Mouse (Mus musculus) intestine, postnatal 0 days (tissue): Measurements from ENCODE around the gene Apol9b. TPM values are rescaled to one million over a fixed set of nuclear protein-coding genes. Genes with fewer than 3 reads are reported as not detected.

Experiments used
- ATAC-seq: fragments of 200-750 bp; cut with Nextera tagmentation; 2 replicates; pipeline ENCODE4 v1.8.0; 2017; ENCODE audit warnings: mild to moderate bottlenecking, moderate TSS enrichment, moderate library complexity
- H3K27ac ChIP-seq: fragments of 300-500 bp; sonication (generic); 2 replicates; pipeline ENCODE4 v1.5.1; 2014; ENCODE audit warnings: mild to moderate bottlenecking, low read depth, low read length, moderate library complexity
- H3K27me3 ChIP-seq: fragments of 300-500 bp; sonication (generic); replicated peaks from 2 replicates; pipeline ENCODE4 v1.6.1; 2014; ENCODE audit warnings: low read length, mixed read lengths; ENCODE audit not compliant: control insufficient read depth, insufficient read depth
- H3K36me3 ChIP-seq: fragments of 300-500 bp; sonication (generic); 2 replicates; pipeline ENCODE4 v1.6.1; 2014; ENCODE audit warnings: mild to moderate bottlenecking, moderate library complexity; ENCODE audit not compliant: control insufficient read depth, insufficient read depth
- H3K4me1 ChIP-seq: fragments of 300-500 bp; sonication (generic); replicated peaks from 2 replicates; pipeline ENCODE4 v1.6.1; 2014; ENCODE audit warnings: antibody characterized with exemption, low read length, mixed read lengths; ENCODE audit not compliant: control insufficient read depth, insufficient read depth
- H3K4me2 ChIP-seq: fragments of 300-500 bp; sonication (generic); replicated peaks from 2 replicates; pipeline ENCODE4 v1.6.1; 2014; ENCODE audit warnings: low read depth, mild to moderate bottlenecking, moderate library complexity
- H3K4me3 ChIP-seq: fragments of 300-500 bp; sonication (generic); 2 replicates; pipeline ENCODE4 v1.5.1; 2014; ENCODE audit warnings: low read depth, low read length
- H3K9ac ChIP-seq: fragments of 300-500 bp; sonication (generic); 2 replicates; pipeline ENCODE4 v1.6.1; 2014; ENCODE audit warnings: mild to moderate bottlenecking, low read depth, low read length
- H3K9me3 ChIP-seq: fragments of 300-500 bp; sonication (generic); 2 replicates; pipeline ENCODE4 v1.6.1; 2016; ENCODE audit warnings: mixed run types; ENCODE audit not compliant: control insufficient read depth
- CTCF ChIP-seq: sonication (generic); IDR thresholded peaks from 2 replicates; pipeline ENCODE4 v1.5.1; 2016; ENCODE audit warnings: low read depth, mild to moderate bottlenecking, control low read depth, antibody characterized with exemption, moderate library complexity
- WGBS: fragments of 180-500 bp; shearing (Covaris S2); extraction: QIAGEN DNeasy Blood & Tissue Kit; methylation state at CpG from one replicate; pipeline ENCODE4 v1.1.7; 2014; 5-methylcytosine and 5-hydroxymethylcytosine counted together
- polyA plus RNA-seq: library from polyadenylated mRNA; unstranded; fragments of >200 nt; fragmentation: Nextera tagmentation; extraction: Ambion mirVana; gene quantifications from 2 replicates; pipeline ENCODE4 v1.2.1, GENCODE M21; 2015

Apol9b gene
- polyA plus RNA-seq, 1 experiment from 2014 or later = 4.1 TPM

DNA sequence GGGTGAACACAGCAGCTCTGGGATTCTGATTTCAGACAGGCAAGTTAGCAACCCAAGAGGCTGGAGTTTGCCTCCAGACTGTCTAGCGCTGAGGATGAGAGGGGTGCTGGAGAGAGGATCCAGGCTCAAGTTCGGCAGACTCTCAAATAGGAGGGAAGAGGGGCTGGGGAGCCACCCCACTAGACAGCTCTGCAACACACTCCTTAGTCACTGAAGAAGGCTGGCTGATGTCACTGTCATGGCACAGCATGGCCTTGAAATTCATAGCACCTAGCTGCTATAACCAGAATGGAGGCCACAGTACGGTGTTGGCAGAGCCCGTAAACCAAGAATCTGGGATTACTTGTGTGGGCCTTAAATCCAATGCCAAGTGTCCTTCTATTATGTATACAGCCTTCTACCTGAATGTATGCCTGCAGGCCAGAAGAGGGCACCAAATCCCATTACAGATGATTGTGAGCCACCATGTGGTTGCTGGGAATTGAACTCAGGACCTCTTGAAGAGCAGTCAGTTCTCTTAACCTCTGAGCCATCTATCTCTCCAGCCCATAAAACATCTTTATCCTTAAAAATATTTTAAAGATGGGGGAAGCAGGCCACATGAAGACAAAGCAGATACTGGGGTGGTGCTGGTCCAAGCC lies 28.9 kb downstream of the Apol9b start:
- Histone ChIP-seq H3K27ac (no peak overlapping the region), H3K27me3 (0 out of 2 replicates have a peak, but pooled peaks cover 11% of the 10 kb centered on the region), H3K36me3 (peaks cover 27% of the 10 kb centered on the region), H3K9me3 (no peaks in the 10 kb centered on the region), H3K4me2 (no peak overlapping the region), H3K4me1 (no peaks in the 10 kb centered on the region), H3K4me3 (no peak overlapping the region), H3K9ac (no peak overlapping the region)
- TF ChIP-seq CTCF = peak; percentile 58
- ATAC-seq = no peak
- 75% methylated on average over 4 of the region's 4 CpGs for WGBS

- H3K36me3 ChIP-seq = peaks cover 51% of the 10 kb centered on the region
- H3K9me3 ChIP-seq = no peaks in the 10 kb centered on the region
- H3K9ac ChIP-seq = no peak overlapping the region
- H3K4me1 ChIP-seq = no peaks in the 10 kb centered on the region
- H3K4me2 ChIP-seq = no peak overlapping the region
- WGBS = 93% methylated on average over 16 of the region's 16 CpGs
- H3K27ac ChIP-seq = no peak overlapping the region
- H3K27me3 ChIP-seq = 0 out of 2 replicates have a peak, but pooled peaks cover 5% of the 10 kb centered on the region
- TF ChIP-seq CTCF = no peak
- no peak for ATAC-seq
- no peak overlapping the region for H3K4me3 ChIP-seq
Observed at GRCm38 (mm10) chr15:77760037-77760436, 31.2 kb downstream of the Apol9b start.

DNA sequence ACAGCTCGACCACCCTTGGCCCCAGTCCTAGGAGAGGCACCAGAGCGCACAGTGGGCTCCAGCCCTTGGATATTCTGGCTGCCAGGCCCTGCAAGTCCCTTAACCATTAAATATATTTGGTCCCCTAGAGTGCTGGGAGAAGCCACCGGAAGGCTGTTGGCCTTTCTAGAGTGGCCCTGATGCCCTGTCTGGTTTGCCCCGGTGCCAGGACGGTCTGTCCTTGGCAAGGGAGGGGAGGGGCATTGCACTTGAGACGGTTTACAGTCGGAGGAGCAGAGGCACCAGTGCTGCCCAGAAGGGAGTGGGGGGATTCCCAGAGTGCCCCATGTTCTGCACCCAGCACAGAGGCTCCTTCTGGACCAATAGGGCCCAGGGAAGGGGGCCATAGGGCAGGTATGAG lies 32.2 kb downstream of the Apol9b start:
- 93% methylated on average over 7 of the region's 7 CpGs for WGBS
- Histone ChIP-seq H3K36me3 (peaks cover 61% of the 10 kb centered on the region), H3K9me3 (no peaks in the 10 kb centered on the region), H3K4me1 (no peaks in the 10 kb centered on the region), H3K27ac (no peak overlapping the region), H3K4me2 (no peak overlapping the region), H3K9ac (no peak overlapping the region), H3K27me3 (0 out of 2 replicates have a peak, but pooled peaks cover 2% of the 10 kb centered on the region), H3K4me3 (no peak overlapping the region)
- no peak for TF ChIP-seq CTCF
- no peak for ATAC-seq

DNA sequence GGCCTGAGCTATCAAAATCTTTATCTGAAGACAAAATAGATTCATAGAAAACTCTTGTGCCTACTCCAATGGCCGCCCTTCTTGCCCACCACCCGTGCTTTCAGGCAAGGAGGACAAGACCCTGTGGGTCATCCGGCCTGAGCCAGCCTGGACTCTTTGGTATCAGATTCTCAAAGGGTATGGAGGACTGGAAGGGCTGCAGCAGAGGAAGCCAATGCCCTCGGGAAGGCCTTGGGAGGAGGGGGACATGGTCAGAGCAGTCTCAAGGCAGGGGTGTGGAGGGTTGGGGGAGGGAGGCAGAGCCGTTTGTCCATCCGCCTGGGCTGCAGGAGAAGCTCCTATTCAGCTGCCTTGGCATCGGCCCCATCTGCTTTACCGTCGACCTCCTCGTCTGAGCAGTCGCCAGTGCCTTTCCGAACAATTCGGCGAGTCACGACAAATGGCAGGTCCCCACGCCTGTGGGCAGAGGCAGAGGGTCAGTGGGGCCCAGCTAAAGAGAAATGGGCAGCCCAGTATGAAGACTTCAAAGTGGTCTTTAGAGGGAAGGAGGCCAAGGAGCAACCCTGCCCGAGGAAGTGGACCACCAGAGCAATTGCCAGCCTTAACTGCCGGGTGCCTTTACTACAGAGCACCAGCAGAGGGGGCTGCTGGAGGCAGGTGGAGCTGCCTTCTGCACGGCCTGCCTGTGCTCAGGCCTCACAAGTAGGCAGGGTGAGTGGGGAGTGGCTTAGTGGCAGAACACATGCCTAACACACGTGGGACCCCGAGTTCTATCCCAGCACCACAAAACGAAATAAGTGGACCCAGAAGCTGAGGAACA lies 32.9 kb downstream of the Apol9b start:
- Histone ChIP-seq H3K9ac (no peak overlapping the region), H3K9me3 (no peaks in the 10 kb centered on the region), H3K4me3 (no peak overlapping the region), H3K4me1 (no peaks in the 10 kb centered on the region), H3K36me3 (peaks cover 68% of the 10 kb centered on the region), H3K27me3 (no peaks in the 10 kb centered on the region), H3K4me2 (no peak overlapping the region), H3K27ac (no peak overlapping the region)
- 79% methylated on average over 22 of the region's 22 CpGs for WGBS
- TF ChIP-seq CTCF = peak; percentile 81
- peak; percentile 42; the same call in 1 of the 2 replicates for ATAC-seq

- 91% methylated on average over 16 of the region's 16 CpGs for WGBS
- Histone ChIP-seq H3K4me1 (no peaks in the 10 kb centered on the region), H3K27ac (no peak overlapping the region), H3K4me3 (no peak overlapping the region), H3K9ac (no peak overlapping the region), H3K27me3 (no peaks in the 10 kb centered on the region), H3K9me3 (no peaks in the 10 kb centered on the region), H3K4me2 (no peak overlapping the region), H3K36me3 (peaks cover 81% of the 10 kb centered on the region)
- no peak for TF ChIP-seq CTCF
- ATAC-seq = no peak
Observed at GRCm38 (mm10) chr15:77763050-77763449, 34.2 kb downstream of the Apol9b start.

GRCm38 (mm10) chr15:77763702-77764101 lies 34.9 kb downstream of the Apol9b start:
- 79% methylated on average over 11 of the region's 11 CpGs for WGBS
- peaks cover 87% of the 10 kb centered on the region for H3K36me3 ChIP-seq
- no peaks in the 10 kb centered on the region for H3K27me3 ChIP-seq
- H3K4me1 ChIP-seq = no peaks in the 10 kb centered on the region
- no peaks in the 10 kb centered on the region for H3K9me3 ChIP-seq
- no peak overlapping the region for H3K9ac ChIP-seq
- TF ChIP-seq CTCF = no peak
- ATAC-seq = no peak
- no peak overlapping the region for H3K27ac ChIP-seq
- no peak overlapping the region for H3K4me3 ChIP-seq
- H3K4me2 ChIP-seq = no peak overlapping the region
